ENCODE assay signal across 8 mouse cellular contexts in genomic region chr5:128599365-128600071, GRCm38 (mm10). TPM values are rescaled to one million over a fixed set of nuclear protein-coding genes. Genes with fewer than 3 reads are reported as not detected.
DNase-seq lines count a peak whose midpoint lies in the region; ATAC-seq and TF ChIP-seq lines count a peak whose summit lies in the region.

No protein-coding gene starts in this region.

- peak overlapping the region; percentile 55 for H3K4me3 ChIP-seq in left cerebral cortex, adult 2 months
- peak overlapping the region; percentile 50 for H3K4me3 ChIP-seq in embryonic facial prominence, embryonic 11.5 days (ENCODE audit: low read depth, low read length)
- H3K4me3 ChIP-seq in intestine, embryonic 16.5 days (ENCODE audit: low read length), result peak overlapping the region; percentile 69
- peak overlapping the region; percentile 44; the same call in 1 of the 2 replicates for H3K4me3 ChIP-seq in olfactory bulb, adult 2 months (ENCODE audit: insufficient read depth, low read depth, low read length)

- H3K9ac ChIP-seq in embryonic facial prominence, embryonic 11.5 days (replicated peaks; ENCODE audit: low read length), result peak overlapping the region; percentile 79
- H3K9ac ChIP-seq in intestine, embryonic 16.5 days (ENCODE audit: low read depth, low read length), result peak overlapping the region; percentile 68

- H3K9me3 ChIP-seq in embryonic facial prominence, embryonic 11.5 days (replicated peaks; ENCODE audit: control insufficient read depth, low read length), result no peaks in the 10 kb centered on the region
- no peaks in the 10 kb centered on the region for H3K9me3 ChIP-seq in intestine, embryonic 16.5 days (ENCODE audit: control insufficient read depth, low read length)

- peak in 1 of 2 experiments; percentile 15 for DNase-seq in left cerebral cortex, adult 2 months (ENCODE audit: extremely low spot score in 1 of 2, low spot score in 2 of 2)
- no peak for DNase-seq in left cerebral cortex, adult 18-20 months (ENCODE audit: low spot score in 2 of 2)
- DNase-seq in embryonic facial prominence, embryonic 11.5 days (ENCODE audit: low spot score), result peak; percentile 69
- DNase-seq in frontal cortex, postnatal 10 days (ENCODE audit: low spot score in 2 of 2), result no peak
- DNase-seq in frontal cortex, adult 2 months (ENCODE audit: extremely low spot score in 1 of 2, low spot score in 1 of 2), result no peak
- no peak for DNase-seq in spleen, postnatal 4 days (ENCODE audit: low spot score in 2 of 2)

- no peak for TF ChIP-seq CTCF in left cerebral cortex, adult 2 months (IDR thresholded peaks at IDR 0.05)
- TF ChIP-seq CTCF in olfactory bulb, adult 2 months (IDR thresholded peaks at IDR 0.05; ENCODE audit: insufficient read depth, low read depth, low read length), result no peak

- H3K4me2 ChIP-seq in embryonic facial prominence, embryonic 11.5 days (ENCODE audit: low read depth, low read length), result peak overlapping the region; percentile 86
- peak overlapping the region; percentile 97 for H3K4me2 ChIP-seq in intestine, embryonic 16.5 days (ENCODE audit: low read depth, low read length)

- intact Hi-C loops in left cerebral cortex, adult 2 months (cut with DNase I), result loop anchor here (2.0 to 5.0 kb wide), 2 partner anchors 61 to 72 kb away; no protein-coding TSS in a partner anchor

- H3K27ac ChIP-seq in left cerebral cortex, adult 2 months, result peak overlapping the region; percentile 47
- peak overlapping the region; percentile 41 for H3K27ac ChIP-seq in embryonic facial prominence, embryonic 11.5 days (replicated peaks; ENCODE audit: low read depth, low read length)
- H3K27ac ChIP-seq in intestine, embryonic 16.5 days (ENCODE audit: low read length), result no peak overlapping the region
- H3K27ac ChIP-seq in olfactory bulb, adult 2 months (ENCODE audit: insufficient read depth, low read depth, low read length), result no peak overlapping the region

- peaks cover 7% of the 10 kb centered on the region; the same call in 1 of the 2 replicates for H3K27me3 ChIP-seq in embryonic facial prominence, embryonic 11.5 days (ENCODE audit: control insufficient read depth, insufficient read depth, low read length)
- peaks cover 56% of the 10 kb centered on the region for H3K27me3 ChIP-seq in intestine, embryonic 16.5 days (replicated peaks; ENCODE audit: control insufficient read depth, insufficient read depth, low read length)

- ATAC-seq in embryonic facial prominence, embryonic 11.5 days (replicated peaks; ENCODE audit: insufficient number of reproducible peaks, low FRiP score, low TSS enrichment, low read depth), result no peak
- peak; percentile 3; the same call in 1 of the 2 replicates for ATAC-seq in intestine, embryonic 16.5 days

- no peak for TF ChIP-seq POLR2A in olfactory bulb, adult 2 months (IDR thresholded peaks at IDR 0.05; ENCODE audit: insufficient read depth, low read depth, low read length)

- under 1% methylated on average over 28 of the region's 28 CpGs for WGBS in embryonic facial prominence, embryonic 11.5 days
- WGBS in intestine, embryonic 16.5 days, result under 1% methylated on average over 28 of the region's 28 CpGs
- 4% methylated on average over 28 of the region's 28 CpGs for WGBS in olfactory bulb, adult 2 months

- H3K36me3 ChIP-seq in embryonic facial prominence, embryonic 11.5 days (replicated peaks; ENCODE audit: control insufficient read depth, insufficient read depth, low read depth, low read length), result no peaks in the 10 kb centered on the region
- H3K36me3 ChIP-seq in intestine, embryonic 16.5 days (ENCODE audit: control insufficient read depth, insufficient read depth, low read length), result no peaks in the 10 kb centered on the region

- peaks cover 7% of the 10 kb centered on the region for H3K4me1 ChIP-seq in embryonic facial prominence, embryonic 11.5 days (ENCODE audit: control insufficient read depth, insufficient read depth, low read length)
- H3K4me1 ChIP-seq in intestine, embryonic 16.5 days (ENCODE audit: control insufficient read depth, insufficient read depth, low read length), result peaks cover 30% of the 10 kb centered on the region
- peaks cover 33% of the 10 kb centered on the region for H3K4me1 ChIP-seq in olfactory bulb, adult 2 months (ENCODE audit: control insufficient read depth, insufficient read depth, low read length)

RNA-seq across cellular contexts. Expression of gene Fzd10, which starts 1.1 kb away (rescaled TPM):
- 1 to 10 TPM; 1.9 to 3.0 TPM for total RNA-seq in left cerebral cortex, adult 2 months (2021)
- 1 to 10 TPM; 1.7 to 1.8 TPM for total RNA-seq in left cerebral cortex, adult 18-20 months (2021)
- polyA plus RNA-seq in embryonic facial prominence, embryonic 11.5 days (2014; fragmentation: Nextera tagmentation; extraction: Ambion mirVana), result 5.5 and 5.6 TPM in 2 replicates
- polyA plus RNA-seq in intestine, embryonic 16.5 days (2015; fragmentation: Nextera tagmentation; extraction: Ambion mirVana), result 0.47 and 0.53 TPM in 2 replicates
- not detected in 2 replicates for polyA plus RNA-seq in olfactory bulb, adult 2 months (2012; ENCODE audit: insufficient read depth, insufficient read length, low replicate concordance, missing spikeins)
- polyA plus RNA-seq in frontal cortex, adult 2 months (2012; rRNA removed), result 1.3 and 1.8 TPM in 2 replicates

Comparison
In these comparisons a context has a peak if more than half of its experiments do, and no peak if none do; other contexts are left out.
1. H3K27ac ChIP-seq: peak in left cerebral cortex, adult 2 months (single experiment) and embryonic facial prominence, embryonic 11.5 days (single experiment); none in intestine, embryonic 16.5 days (single experiment) and olfactory bulb, adult 2 months (single experiment).
2. Peak in every context shown above with its lines, with median percentiles within 50 percentile points of each other: H3K4me3 ChIP-seq.